ENCODE assay signal across 8 mouse cellular contexts in genomic region chr4:122985110-122985509, GRCm38 (mm10). TPM values are rescaled to one million over a fixed set of nuclear protein-coding genes. Genes with fewer than 3 reads are reported as not detected.
DNase-seq lines count a peak whose midpoint lies in the region; ATAC-seq and TF ChIP-seq lines count a peak whose summit lies in the region.

No protein-coding gene starts in this region.

- no peak overlapping the region for H3K4me2 ChIP-seq in embryonic facial prominence, embryonic 12.5 days (replicated peaks)
- H3K4me2 ChIP-seq in liver, postnatal 0 days (ENCODE audit: low read depth, low read length), result no peak overlapping the region

- intact Hi-C loops in heart, postnatal 36 days (cut with DNase I), result loop anchor here (1.0 to 2.0 kb wide), 3 partner anchors 41 to 176 kb away; no protein-coding TSS in a partner anchor

- peaks cover 6% of the 10 kb centered on the region; the same call in 1 of the 2 replicates for H3K4me1 ChIP-seq in embryonic facial prominence, embryonic 12.5 days
- no peaks in the 10 kb centered on the region for H3K4me1 ChIP-seq in liver, postnatal 0 days (ENCODE audit: insufficient read depth)

- no peak overlapping the region for H3K9ac ChIP-seq in embryonic facial prominence, embryonic 12.5 days
- no peak overlapping the region for H3K9ac ChIP-seq in liver, postnatal 0 days (replicated peaks)

- no peak overlapping the region for H3K4me3 ChIP-seq in embryonic facial prominence, embryonic 12.5 days
- H3K4me3 ChIP-seq in liver, postnatal 0 days (ENCODE audit: low read depth, low read length), result no peak overlapping the region

- peaks cover 24% of the 10 kb centered on the region for H3K27me3 ChIP-seq in embryonic facial prominence, embryonic 12.5 days
- peaks cover 17% of the 10 kb centered on the region for H3K27me3 ChIP-seq in liver, postnatal 0 days (ENCODE audit: insufficient read depth, low read length)

- TF ChIP-seq CTCF in liver, postnatal 0 days (IDR thresholded peaks at IDR 0.05; ENCODE audit: low read depth), result peak; percentile 90

- H3K27ac ChIP-seq in embryonic facial prominence, embryonic 12.5 days, result no peak overlapping the region
- H3K27ac ChIP-seq in liver, postnatal 0 days (ENCODE audit: low read depth), result no peak overlapping the region

- no peak for TF ChIP-seq EP300 in liver, postnatal 0 days (IDR thresholded peaks at IDR 0.05; ENCODE audit: low read depth)

- ATAC-seq in embryonic facial prominence, embryonic 12.5 days (ENCODE audit: insufficient number of reproducible peaks, insufficient read depth, low FRiP score, low TSS enrichment), result peak; percentile 74
- ATAC-seq in liver, postnatal 0 days, result peak; percentile 86
- ATAC-seq in neutrophil, adult 5-6 weeks (ENCODE audit: extremely low read depth, insufficient number of reproducible peaks, low FRiP score, poor library complexity, severe bottlenecking), result peak; percentile 96
- ATAC-seq in erythroid progenitor cell, adult 5-6 weeks (replicated peaks; ENCODE audit: low FRiP score, poor library complexity, severe bottlenecking), result no peak

- H3K9me3 ChIP-seq in embryonic facial prominence, embryonic 12.5 days, result no peaks in the 10 kb centered on the region
- no peaks in the 10 kb centered on the region for H3K9me3 ChIP-seq in liver, postnatal 0 days (ENCODE audit: low read length)

- H3K36me3 ChIP-seq in embryonic facial prominence, embryonic 12.5 days, result no peaks in the 10 kb centered on the region
- H3K36me3 ChIP-seq in liver, postnatal 0 days (replicated peaks; ENCODE audit: insufficient read depth, low read length), result no peaks in the 10 kb centered on the region

- DNase-seq in 416B (ENCODE audit: low read depth), result peak; percentile 75
- peak; percentile 78 for DNase-seq in ES-CJ7 (ENCODE audit: low read depth, low spot score)
- DNase-seq in heart, postnatal 36 days, result peak; percentile 21 to 38
- DNase-seq in kidney, postnatal 4 days, result peak; percentile 47 to 71
- DNase-seq in liver, postnatal 0 days, result peak; percentile 44

- WGBS in embryonic facial prominence, embryonic 12.5 days, result 44% methylated on average over 8 of the region's 8 CpGs
- WGBS in liver, postnatal 0 days (ENCODE audit: insufficient replicate concordance), result 23% methylated on average over 8 of the region's 8 CpGs

RNA-seq across cellular contexts. Expression of gene Mycl, which starts 10.3 kb away (rescaled TPM):
- 46.4 and 51.5 TPM in 2 replicates for polyA plus RNA-seq in embryonic facial prominence, embryonic 12.5 days (2016; fragmentation: Nextera tagmentation; extraction: Ambion mirVana)
- total RNA-seq in heart, postnatal 36 days (2021), result under 1 TPM; 0.14 to 0.31 TPM
- polyA plus RNA-seq in liver, postnatal 0 days (2015; fragmentation: Nextera tagmentation; extraction: Ambion mirVana), result 1.2 and 1.5 TPM in 2 replicates
- 0.37 and 0.70 TPM in 2 replicates for total RNA-seq in neutrophil, adult 5-6 weeks (2017)
- not detected in 2 replicates for total RNA-seq in erythroid progenitor cell, adult 5-6 weeks (2015; ENCODE audit: low replicate concordance)
- total RNA-seq in erythroid progenitor cell, adult 5-6 weeks (2017; ENCODE audit: low replicate concordance), result not detected in 2 replicates

RNA-seq across cellular contexts. Expression of gene Mfsd2a, which starts 24.1 kb away (rescaled TPM):
- 6.6 and 7.0 TPM in 2 replicates for polyA plus RNA-seq in embryonic facial prominence, embryonic 12.5 days (2016; fragmentation: Nextera tagmentation; extraction: Ambion mirVana)
- under 1 TPM in 1 of 2 experiments, not detected in 1; 0.42 TPM for total RNA-seq in heart, postnatal 36 days (2021)
- not detected in 2 replicates for polyA plus RNA-seq in liver, postnatal 0 days (2015; fragmentation: Nextera tagmentation; extraction: Ambion mirVana)
- total RNA-seq in neutrophil, adult 5-6 weeks (2017), result 0.58 and 0.86 TPM in 2 replicates
- total RNA-seq in erythroid progenitor cell, adult 5-6 weeks (2015; ENCODE audit: low replicate concordance), result not detected in 2 replicates
- total RNA-seq in erythroid progenitor cell, adult 5-6 weeks (2017; ENCODE audit: low replicate concordance), result not detected in 2 replicates

RNA-seq across cellular contexts. Expression of gene Trit1, which starts 31.3 kb away (rescaled TPM):
- polyA plus RNA-seq in embryonic facial prominence, embryonic 12.5 days (2016; fragmentation: Nextera tagmentation; extraction: Ambion mirVana), result 21.3 and 23.4 TPM in 2 replicates
- total RNA-seq in heart, postnatal 36 days (2021), result 1 to 10 TPM; 6.0 to 7.3 TPM
- polyA plus RNA-seq in liver, postnatal 0 days (2015; fragmentation: Nextera tagmentation; extraction: Ambion mirVana), result 7.1 and 7.5 TPM in 2 replicates
- 23.5 and 35.2 TPM in 2 replicates for total RNA-seq in neutrophil, adult 5-6 weeks (2017)
- total RNA-seq in erythroid progenitor cell, adult 5-6 weeks (2015; ENCODE audit: low replicate concordance), result 1.3 and 3.6 TPM in 2 replicates
- total RNA-seq in erythroid progenitor cell, adult 5-6 weeks (2017; ENCODE audit: low replicate concordance), result 6.0 and 9.9 TPM in 2 replicates
